Mouse (Mus musculus) CH12.LX (cell line): Measurements from ENCODE around the gene Morn5.

Experiments used
- CTCF ChIP-seq, 2 experiments: IDR thresholded peaks in 1 of 2; conservative IDR thresholded peaks in 1 of 2; 2 replicates each; pipeline ENCODE4 v1.5.1; 2011 to 2012; ENCODE audit warnings: low read depth in 2 of 2, low read length in 2 of 2, improper control_type of control experiment in 1 of 2, inconsistent platforms in 1 of 2, mild to moderate bottlenecking in 1 of 2, moderate library complexity in 1 of 2
- E2F4 ChIP-seq: IDR thresholded peaks from 2 replicates; pipeline ENCODE4 v1.6.1; 2011; ENCODE audit warnings: low read depth, low read length, improper control_type of control experiment; ENCODE audit not compliant: insufficient replicate concordance
- ELF1 ChIP-seq: IDR thresholded peaks from 2 replicates; pipeline ENCODE4 v1.6.1; 2014; ENCODE audit warnings: low read depth, mild to moderate bottlenecking, inconsistent platforms, low read length, improper control_type of control experiment
- MAZ ChIP-seq: IDR thresholded peaks from 2 replicates; pipeline ENCODE4 v1.6.1; 2012; ENCODE audit warnings: low read depth, mild to moderate bottlenecking, inconsistent platforms, low read length, improper control_type of control experiment, moderate library complexity
- MYC ChIP-seq: IDR thresholded peaks from 2 replicates; pipeline ENCODE4 v1.6.1; 2011; ENCODE audit warnings: low read depth, mild to moderate bottlenecking, improper control_type of control experiment, low read length
- NRF1 ChIP-seq: IDR thresholded peaks from 2 replicates; pipeline ENCODE4 v1.6.1; 2014; ENCODE audit warnings: low read depth, mild to moderate bottlenecking, inconsistent platforms, low read length, improper control_type of control experiment, moderate library complexity
- ZKSCAN1 ChIP-seq: IDR thresholded peaks from 2 replicates; pipeline ENCODE4 v1.6.1; 2012; ENCODE audit warnings: low read depth, inconsistent platforms, low read length, improper control_type of control experiment, borderline replicate concordance

DNA sequence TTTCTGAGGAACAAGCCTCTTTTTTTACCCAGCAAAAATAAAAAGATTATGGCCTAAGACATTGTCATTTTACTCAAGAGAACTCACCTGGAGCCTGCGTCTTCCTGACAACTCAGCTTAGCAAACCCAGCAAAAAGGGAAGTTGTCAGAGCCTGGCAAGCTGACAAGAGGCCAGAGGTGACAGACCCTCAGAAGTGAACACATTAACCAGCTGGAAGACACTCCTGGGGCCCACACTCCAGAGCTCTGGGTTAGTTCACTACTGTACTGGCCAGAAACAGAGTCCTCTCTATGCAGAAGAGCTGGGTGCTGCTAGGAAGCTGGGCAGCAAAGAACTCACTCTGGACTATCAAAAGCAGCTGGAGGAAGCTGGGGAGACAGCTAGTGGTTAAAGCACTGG, 8.4 kb upstream of the Morn5 start:
- TF ChIP-seq ZKSCAN1, result no peak
- TF ChIP-seq CTCF (conservative IDR thresholded peaks at IDR 0.05 in 1 of 2, IDR thresholded peaks at IDR 0.05 in 1 of 2; ENCODE audit: low read depth in 2 of 2, low read length in 2 of 2), result no peak
- no peak for TF ChIP-seq MYC
- TF ChIP-seq NRF1, result no peak
- TF ChIP-seq E2F4, result no peak
- TF ChIP-seq MAZ, result no peak
- TF ChIP-seq ELF1, result no peak
